Comparison of ENCODE assay signal across 9 mouse cellular contexts in genomic region chr12:113099470-113100237, GRCm38 (mm10). TPM values are rescaled to one million over a fixed set of nuclear protein-coding genes. Genes with fewer than 3 reads are reported as not detected.
A peak's percentile ranks its signal among the peaks of the same experiment; 100 is the strongest.
DNase-seq lines count a peak whose midpoint lies in the region; ATAC-seq lines count a peak whose summit lies in the region.
"Had no signal": no experiment of that assay in that cellular context is flagged by ENCODE, and none has a peak within 500 bp of the region (broad histone marks: within the 10 kb centered on the region; RNA-seq: fewer than 3 reads in every experiment).

No protein-coding gene starts in this region.

- no peak for ATAC-seq in neural tube, embryonic 11.5 days (ENCODE audit: insufficient read depth, low FRiP score, low TSS enrichment)
- ATAC-seq in stomach, embryonic 16.5 days (ENCODE audit: insufficient read depth, low FRiP score) = no peak
- ATAC-seq in inflammation-experienced regulatory T-cells, adult 6 months = no peak

- H3K27ac ChIP-seq in neural tube, embryonic 11.5 days (ENCODE audit: low read depth, low read length) = no peak overlapping the region
- no peak overlapping the region for H3K27ac ChIP-seq in stomach, embryonic 16.5 days (ENCODE audit: low read length)

- DNase-seq in adrenal gland, adult 2 months = peak; percentile 19
- no peak for DNase-seq in adrenal gland, postnatal 10 days
- no peak for DNase-seq in neural tube, embryonic 11.5 days (ENCODE audit: low spot score)
- no peak for DNase-seq in neural tube, embryonic 10.5 days (ENCODE audit: extremely low spot score, low spot score)
- DNase-seq in liver = peak; percentile 28
- DNase-seq in gastrocnemius, adult 8-10 months (ENCODE audit: low spot score in 2 of 2) = no peak

- peak overlapping the region; percentile 99 for H3K9ac ChIP-seq in neural tube, embryonic 11.5 days (ENCODE audit: low read length)
- peak overlapping the region; percentile 100 for H3K9ac ChIP-seq in stomach, embryonic 16.5 days (ENCODE audit: low read length)

- no peaks in the 10 kb centered on the region for H3K36me3 ChIP-seq in neural tube, embryonic 11.5 days (ENCODE audit: control insufficient read depth, insufficient read depth, low read length)
- no peaks in the 10 kb centered on the region for H3K36me3 ChIP-seq in stomach, embryonic 16.5 days (ENCODE audit: control insufficient read depth, insufficient read depth, low read length)

- peak overlapping the region; percentile 95 for H3K4me2 ChIP-seq in neural tube, embryonic 11.5 days (ENCODE audit: low read depth)
- H3K4me2 ChIP-seq in stomach, embryonic 16.5 days (ENCODE audit: low read depth, low read length) = peak overlapping the region; percentile 85

- no peaks in the 10 kb centered on the region for H3K27me3 ChIP-seq in neural tube, embryonic 11.5 days (ENCODE audit: control insufficient read depth, insufficient read depth, low read length)
- no peaks in the 10 kb centered on the region for H3K27me3 ChIP-seq in stomach, embryonic 16.5 days (ENCODE audit: control insufficient read depth, insufficient read depth, low read length)

- H3K9me3 ChIP-seq in neural tube, embryonic 11.5 days (ENCODE audit: control insufficient read depth, low read length) = no peaks in the 10 kb centered on the region
- H3K9me3 ChIP-seq in stomach, embryonic 16.5 days (replicated peaks; ENCODE audit: control insufficient read depth, low read length) = no peaks in the 10 kb centered on the region

- peak overlapping the region; percentile 100 for H3K4me3 ChIP-seq in neural tube, embryonic 11.5 days (ENCODE audit: low read depth, low read length)
- H3K4me3 ChIP-seq in stomach, embryonic 16.5 days (replicated peaks; ENCODE audit: low read length) = peak overlapping the region; percentile 95

- WGBS in neural tube, embryonic 11.5 days = 41% methylated on average over 6 of the region's 6 CpGs
- 30% methylated on average over 6 of the region's 6 CpGs for WGBS in stomach, embryonic 16.5 days

- peaks cover 16% of the 10 kb centered on the region for H3K4me1 ChIP-seq in neural tube, embryonic 11.5 days (ENCODE audit: control insufficient read depth, insufficient read depth, low read length)
- H3K4me1 ChIP-seq in stomach, embryonic 16.5 days (ENCODE audit: control insufficient read depth, insufficient read depth, low read length) = peaks cover 38% of the 10 kb centered on the region

RNA-seq across cellular contexts. Expression of gene Mta1, which starts 1.6 kb away (rescaled TPM):
- 100 to 1,000 TPM in 1 of 2 experiments, 10 to 100 TPM in 1; 76.6 to 102 TPM for total RNA-seq in adrenal gland, adult 2 months (2021)
- polyA plus RNA-seq in adrenal gland, adult 2 months (2012; rRNA removed) = 164 TPM in 2 replicates
- total RNA-seq in adrenal gland, postnatal 10 days (2021) = 10 to 100 TPM; 78.1 to 85.9 TPM
- 21.5 and 21.9 TPM in 2 replicates for polyA plus RNA-seq in neural tube, embryonic 11.5 days (2014; fragmentation: Nextera tagmentation; extraction: Ambion mirVana)
- polyA plus RNA-seq in stomach, embryonic 16.5 days (2015; fragmentation: Nextera tagmentation; extraction: Ambion mirVana) = 8.9 and 10.8 TPM in 2 replicates
- total RNA-seq in gastrocnemius, adult 8-10 months (2022) = 10 to 100 TPM; 38.7 to 43.3 (median 41.8) TPM
- 10 to 100 TPM; 12.1 to 15.0 (median 13.8) TPM for polyA plus RNA-seq in inflammation-experienced regulatory T-cells, adult 6 months (2017; shearing (Covaris generic))

RNA-seq across cellular contexts. Expression of gene Tex22, which starts 25.4 kb away (rescaled TPM):
- total RNA-seq in adrenal gland, adult 2 months (2021) = under 1 TPM; 0.28 to 0.43 TPM
- polyA plus RNA-seq in adrenal gland, adult 2 months (2012; rRNA removed) = 0.35 and 0.90 TPM in 2 replicates
- not detected for total RNA-seq in adrenal gland, postnatal 10 days (2021)
- polyA plus RNA-seq in neural tube, embryonic 11.5 days (2014; fragmentation: Nextera tagmentation; extraction: Ambion mirVana) = not detected in 2 replicates
- polyA plus RNA-seq in stomach, embryonic 16.5 days (2015; fragmentation: Nextera tagmentation; extraction: Ambion mirVana) = not detected in 2 replicates
- not detected for total RNA-seq in gastrocnemius, adult 8-10 months (2022)
- under 1 TPM in 1 of 3 experiments, not detected in 2; 0.30 TPM for polyA plus RNA-seq in inflammation-experienced regulatory T-cells, adult 6 months (2017; shearing (Covaris generic))
- total RNA-seq: common myeloid progenitor, adult 5-6 weeks had no signal

RNA-seq across cellular contexts. Expression of gene Crip2, which starts 40.4 kb away (rescaled TPM):
- 10 to 100 TPM; 57.5 to 58.2 TPM for total RNA-seq in adrenal gland, adult 2 months (2021)
- polyA plus RNA-seq in adrenal gland, adult 2 months (2012; rRNA removed) = 159 and 168 TPM in 2 replicates
- 100 to 1,000 TPM; 184 to 199 TPM for total RNA-seq in adrenal gland, postnatal 10 days (2021)
- polyA plus RNA-seq in neural tube, embryonic 11.5 days (2014; fragmentation: Nextera tagmentation; extraction: Ambion mirVana) = 198 and 211 TPM in 2 replicates
- polyA plus RNA-seq in stomach, embryonic 16.5 days (2015; fragmentation: Nextera tagmentation; extraction: Ambion mirVana) = 140 and 142 TPM in 2 replicates
- total RNA-seq in gastrocnemius, adult 8-10 months (2022) = 10 to 100 TPM; 22.0 to 27.4 (median 24.3) TPM
- polyA plus RNA-seq in inflammation-experienced regulatory T-cells, adult 6 months (2017; shearing (Covaris generic)) = 10 to 100 TPM in 1 of 3 experiments, 1 to 10 TPM in 2; 4.9 to 10.4 (median 6.0) TPM

RNA-seq across cellular contexts. Expression of gene Crip1, which starts 46.5 kb away (rescaled TPM):
- 100 to 1,000 TPM in 1 of 2 experiments, 10 to 100 TPM in 1; 51.5 to 101 TPM for total RNA-seq in adrenal gland, adult 2 months (2021)
- polyA plus RNA-seq in adrenal gland, adult 2 months (2012; rRNA removed) = 31.7 and 36.9 TPM in 2 replicates
- total RNA-seq in adrenal gland, postnatal 10 days (2021) = 100 to 1,000 TPM; 151 to 176 TPM
- 53.3 and 58.2 TPM in 2 replicates for polyA plus RNA-seq in neural tube, embryonic 11.5 days (2014; fragmentation: Nextera tagmentation; extraction: Ambion mirVana)
- 350 and 360 TPM in 2 replicates for polyA plus RNA-seq in stomach, embryonic 16.5 days (2015; fragmentation: Nextera tagmentation; extraction: Ambion mirVana)
- 10 to 100 TPM; 53.0 to 78.6 (median 58.5) TPM for total RNA-seq in gastrocnemius, adult 8-10 months (2022)
- polyA plus RNA-seq in inflammation-experienced regulatory T-cells, adult 6 months (2017; shearing (Covaris generic)) = 1,000 to 10,000 TPM in 1 of 3 experiments, 100 to 1,000 TPM in 2; 839 to 2,286 (median 900) TPM

RNA-seq across cellular contexts. Expression of gene Tedc1, which starts 56.6 kb away (rescaled TPM):
- 1 to 10 TPM in 1 of 2 experiments, under 1 TPM in 1; 0.66 to 1.4 TPM for total RNA-seq in adrenal gland, adult 2 months (2021)
- 3.6 and 6.6 TPM in 2 replicates for polyA plus RNA-seq in adrenal gland, adult 2 months (2012; rRNA removed)
- total RNA-seq in adrenal gland, postnatal 10 days (2021) = 1 to 10 TPM; 3.1 to 5.4 TPM
- 30.6 and 36.0 TPM in 2 replicates for polyA plus RNA-seq in neural tube, embryonic 11.5 days (2014; fragmentation: Nextera tagmentation; extraction: Ambion mirVana)
- 24.0 and 24.3 TPM in 2 replicates for polyA plus RNA-seq in stomach, embryonic 16.5 days (2015; fragmentation: Nextera tagmentation; extraction: Ambion mirVana)
- total RNA-seq in gastrocnemius, adult 8-10 months (2022) = under 1 TPM in 1 of 4 experiments, not detected in 3; 0.22 TPM
- 10 to 100 TPM in 1 of 3 experiments, 1 to 10 TPM in 1, under 1 TPM in 1; 0.90 to 12.3 (median 3.1) TPM for polyA plus RNA-seq in inflammation-experienced regulatory T-cells, adult 6 months (2017; shearing (Covaris generic))

Comparison
In these comparisons a context has a peak if more than half of its experiments do, and no peak if none do; other contexts are left out.
1. DNase-seq: peak in adrenal gland, adult 2 months (single experiment) and liver (single experiment); none in adrenal gland, postnatal 10 days (single experiment), neural tube, embryonic 11.5 days (single experiment), neural tube, embryonic 10.5 days (single experiment) and gastrocnemius, adult 8-10 months (0 of 2).
2. RNA of gene Crip2, which starts 40.4 kb away (polyA plus RNA-seq): 198 to 211 TPM in neural tube, embryonic 11.5 days, 159 to 168 TPM in adrenal gland, adult 2 months and 140 to 142 TPM in stomach, embryonic 16.5 days; 4.9 to 10.4 TPM in inflammation-experienced regulatory T-cells, adult 6 months; every median in the first group is over 10 times any median in the second.